Mouse (Mus musculus) adrenal gland, postnatal 25 days (tissue): ENCODE results near the gene Hist1h4b. TPM values are rescaled to one million over a fixed set of nuclear protein-coding genes. Genes with fewer than 3 reads are reported as not detected.
"Not testable (repeated sequence)": the region's sequence is repeated elsewhere in the genome, so short reads cannot be mapped to it uniquely, and the experiment has no call there.

Experiments used
- DNase-seq: peaks from one replicate; pipeline ENCODE4 v3.0.0; 2021; ENCODE audit warnings: mixed read lengths
- total RNA-seq: library from RNA; stranded (reverse); gene quantifications from 2 replicates; pipeline ENCODE4 v1.2.3, GENCODE M21; 2021

Hist1h4b gene
- total RNA-seq, 1 experiment from 2014 or later = 163 TPM

DNA sequence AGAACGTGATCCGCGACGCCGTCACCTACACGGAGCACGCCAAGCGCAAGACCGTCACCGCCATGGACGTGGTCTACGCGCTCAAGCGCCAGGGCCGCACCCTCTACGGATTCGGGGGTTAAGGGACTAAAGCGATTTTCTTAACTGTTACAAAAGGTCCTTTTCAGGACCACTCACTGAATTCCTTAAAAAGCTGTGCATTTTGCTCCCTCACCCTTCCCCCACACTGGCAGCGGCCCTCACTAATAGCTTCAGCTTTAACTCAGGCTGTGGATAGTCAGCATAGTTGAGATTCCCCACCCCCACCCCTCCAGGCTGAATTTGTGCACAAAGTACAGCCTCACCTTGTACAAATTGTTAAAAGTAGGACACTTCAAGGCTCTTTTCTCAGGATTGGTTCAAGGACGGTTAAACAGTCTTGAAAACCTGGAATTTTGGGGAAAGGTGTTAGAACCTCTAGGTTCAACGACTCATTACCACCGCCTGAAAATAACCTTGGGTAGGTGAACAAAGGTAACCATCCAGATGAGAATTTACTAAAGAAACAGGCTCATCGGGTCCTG, 479 bp downstream of the Hist1h4b start:
- DNase-seq = no peak

DNA sequence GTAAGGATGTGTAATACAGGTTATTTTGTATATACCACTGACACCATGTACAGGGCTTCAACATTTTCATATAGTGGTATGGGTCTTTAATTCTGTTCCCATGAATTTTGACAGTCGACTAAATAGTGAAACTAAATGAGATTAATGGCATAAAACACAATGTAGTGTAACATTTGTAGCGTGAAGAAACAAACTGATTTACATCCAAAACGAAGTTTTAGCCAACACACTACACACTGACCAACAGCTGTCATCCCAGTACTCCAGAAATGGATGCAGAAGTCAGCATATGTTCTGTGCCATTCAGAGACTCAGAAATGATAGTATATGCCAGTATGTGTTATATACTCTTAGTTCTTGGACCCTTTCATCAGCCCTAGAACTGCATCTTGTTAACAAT, 1.1 kb downstream of the Hist1h4b start:
- no peak for DNase-seq

DNA sequence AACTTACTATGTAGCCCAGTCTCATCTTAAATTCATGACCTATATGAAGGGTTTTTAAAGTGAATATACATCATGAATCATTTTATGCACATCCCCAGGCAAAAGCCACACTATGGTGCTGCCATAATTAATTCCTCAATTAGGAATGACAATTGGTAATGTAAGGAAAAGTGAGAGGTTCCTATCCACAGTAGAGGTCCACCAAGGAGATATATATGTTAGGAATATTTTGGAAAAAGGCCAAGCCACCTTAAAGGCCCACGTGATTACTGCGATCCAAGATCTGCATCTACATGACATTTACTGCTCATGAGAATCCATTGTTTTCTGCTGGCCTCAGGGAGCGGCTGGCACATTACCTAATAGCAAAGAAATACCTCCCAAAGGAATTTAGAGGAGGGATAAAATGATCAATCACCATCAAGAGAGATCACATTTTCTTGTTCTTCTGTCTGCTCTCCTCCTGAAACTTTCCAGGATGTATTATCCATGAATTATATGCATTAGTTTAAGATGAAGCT, 2.5 kb downstream of the Hist1h4b start:
- DNase-seq = no peak

DNA sequence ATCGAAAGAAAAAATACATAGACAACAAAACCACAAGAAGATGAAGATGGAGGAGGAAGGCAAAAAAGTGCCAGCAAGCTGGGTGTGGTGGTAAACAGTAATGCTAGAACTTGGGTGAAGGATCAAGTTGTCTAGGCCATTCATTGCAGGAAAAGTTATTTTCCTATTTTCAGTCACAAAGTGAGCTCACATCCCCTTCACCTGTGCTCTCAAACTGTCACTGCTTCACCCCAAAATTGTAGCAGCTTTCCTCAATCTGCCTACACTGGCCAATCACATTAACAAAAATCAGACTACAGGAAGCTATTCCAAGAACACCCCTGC, 3.1 kb downstream of the Hist1h4b start:
- DNase-seq = no peak

DNA sequence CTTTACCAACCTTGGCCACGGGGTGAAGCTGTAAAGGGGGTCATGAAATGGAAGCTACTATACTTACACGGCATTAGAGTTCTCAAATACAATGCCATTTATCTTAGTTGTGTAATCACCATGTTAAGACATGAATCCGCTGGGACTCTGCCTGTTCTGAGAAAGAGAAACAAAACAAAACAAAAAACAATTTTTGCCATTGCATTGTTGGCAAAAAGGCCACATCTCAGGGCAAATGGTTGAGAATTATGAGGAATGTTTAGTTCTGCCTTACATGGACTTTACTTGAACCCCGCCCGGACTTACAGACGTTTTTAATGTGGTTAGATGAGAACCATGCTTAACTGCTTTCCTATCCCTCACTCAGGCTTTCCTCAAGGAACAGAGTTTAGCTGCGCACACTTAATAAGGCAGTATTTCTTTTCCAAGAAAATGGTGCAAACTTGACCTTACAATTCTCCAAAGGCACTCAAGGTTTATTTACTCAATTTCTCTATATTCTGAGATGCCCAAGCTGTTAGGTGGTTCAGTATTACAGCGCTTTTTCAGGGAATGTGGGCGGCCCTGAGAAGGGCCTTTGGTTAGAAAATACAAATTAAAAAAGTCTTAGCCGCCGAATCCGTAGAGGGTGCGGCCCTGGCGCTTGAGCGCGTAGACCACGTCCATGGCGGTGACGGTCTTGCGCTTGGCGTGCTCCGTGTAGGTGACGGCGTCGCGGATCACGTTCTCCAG, 3.6 kb downstream of the Hist1h4b start:
- DNase-seq = no peak

DNA sequence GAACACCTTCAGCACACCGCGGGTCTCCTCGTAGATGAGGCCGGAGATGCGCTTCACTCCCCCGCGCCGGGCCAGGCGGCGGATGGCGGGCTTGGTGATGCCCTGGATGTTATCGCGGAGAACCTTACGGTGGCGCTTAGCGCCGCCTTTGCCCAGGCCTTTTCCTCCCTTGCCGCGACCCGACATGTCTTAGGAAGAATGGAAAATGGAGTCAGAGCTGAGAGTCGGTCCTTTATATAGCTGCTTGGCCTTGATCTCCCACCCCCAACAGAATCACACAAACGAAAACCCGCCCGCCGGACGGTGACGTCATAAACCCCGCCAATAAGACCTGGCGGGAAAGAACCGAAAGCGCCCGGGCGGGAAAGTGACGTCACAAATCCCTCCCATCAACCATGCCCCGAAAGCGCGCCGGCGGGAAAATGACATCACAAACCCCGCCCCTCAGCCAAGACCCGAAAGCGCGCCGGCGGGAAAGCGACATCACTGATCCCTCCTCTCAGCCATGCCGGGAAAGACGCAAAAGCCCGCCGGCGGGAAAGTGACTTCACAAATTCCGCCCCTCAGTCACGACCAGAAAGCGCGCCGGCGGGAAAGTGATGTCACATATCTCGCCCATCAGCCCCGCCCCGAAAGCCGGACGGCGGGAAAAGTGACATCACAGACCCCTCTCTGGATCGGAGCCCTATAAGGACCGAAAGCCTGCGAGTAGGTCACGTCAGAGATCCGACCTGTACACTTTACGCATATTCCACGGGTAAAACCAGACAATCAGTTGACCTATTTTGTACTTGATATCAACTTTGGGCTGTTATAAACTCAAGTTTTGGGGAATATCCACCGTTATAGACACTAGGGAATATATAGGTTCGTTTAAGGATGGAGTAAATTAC, 4.4 kb downstream of the Hist1h4b start, which contains the start of gene Hist1h4a:
Gene Hist1h4a, minus strand, starts transcription at position 259 of the 893 bp plus-strand sequence.
- DNase-seq = peak; percentile 98

DNA sequence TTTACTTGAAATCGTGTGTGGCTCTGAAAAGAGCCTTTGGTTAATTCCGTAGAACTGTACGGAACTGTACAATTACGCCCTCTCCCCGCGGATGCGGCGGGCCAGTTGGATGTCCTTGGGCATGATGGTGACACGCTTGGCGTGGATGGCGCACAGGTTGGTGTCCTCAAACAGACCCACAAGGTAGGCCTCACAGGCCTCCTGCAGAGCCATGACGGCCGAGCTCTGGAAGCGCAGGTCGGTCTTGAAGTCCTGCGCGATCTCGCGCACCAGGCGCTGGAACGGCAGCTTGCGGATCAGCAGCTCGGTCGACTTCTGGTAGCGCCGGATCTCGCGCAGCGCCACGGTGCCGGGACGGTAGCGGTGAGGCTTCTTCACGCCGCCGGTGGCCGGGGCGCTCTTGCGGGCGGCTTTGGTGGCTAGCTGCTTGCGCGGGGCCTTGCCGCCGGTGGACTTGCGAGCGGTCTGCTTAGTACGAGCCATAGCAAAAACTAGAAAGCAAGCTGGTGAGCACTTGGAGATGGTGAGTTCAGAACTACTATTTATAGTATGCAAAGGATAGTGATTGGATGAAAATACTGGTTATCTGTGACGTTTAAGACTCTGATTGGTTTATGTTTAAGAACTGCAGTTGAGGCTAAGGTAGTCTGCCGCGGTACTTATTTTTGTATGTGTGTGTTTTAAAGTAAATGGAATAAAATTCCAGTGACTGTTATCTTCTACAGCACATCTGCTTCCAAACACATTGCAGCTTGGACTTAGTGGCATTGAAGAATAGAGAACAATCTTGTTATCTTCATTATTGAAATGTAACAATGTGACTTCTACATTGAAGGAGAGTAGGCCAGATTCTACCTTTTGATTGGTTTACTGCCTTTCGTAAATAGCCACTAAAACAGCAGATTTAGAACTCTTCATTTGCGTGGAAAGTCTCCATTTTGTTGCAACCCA, 5.3 kb downstream of the Hist1h4b start, which contains the start of gene Hist1h3a:
Gene Hist1h3a, minus strand, starts transcription at position 516 of the 951 bp plus-strand sequence.
- peak; percentile 47 for DNase-seq

DNA sequence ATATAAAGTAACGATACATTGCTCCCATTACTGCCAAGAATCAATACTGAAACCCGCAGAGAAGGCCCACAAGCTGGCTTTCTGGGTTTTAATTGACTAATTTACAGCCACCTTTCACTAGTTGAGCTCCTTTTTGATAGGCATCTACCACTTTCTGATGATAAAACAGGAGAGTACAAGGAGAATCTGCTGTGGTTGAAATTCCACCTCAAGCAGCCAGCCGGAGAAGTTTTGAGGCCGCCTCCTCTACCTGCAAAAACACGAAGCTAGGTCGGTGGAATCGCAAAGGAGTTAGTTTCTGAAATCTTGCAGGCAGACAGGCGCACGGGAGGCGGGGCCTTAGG, 6.4 kb downstream of the Hist1h4b start:
- DNase-seq = no peak

DNA sequence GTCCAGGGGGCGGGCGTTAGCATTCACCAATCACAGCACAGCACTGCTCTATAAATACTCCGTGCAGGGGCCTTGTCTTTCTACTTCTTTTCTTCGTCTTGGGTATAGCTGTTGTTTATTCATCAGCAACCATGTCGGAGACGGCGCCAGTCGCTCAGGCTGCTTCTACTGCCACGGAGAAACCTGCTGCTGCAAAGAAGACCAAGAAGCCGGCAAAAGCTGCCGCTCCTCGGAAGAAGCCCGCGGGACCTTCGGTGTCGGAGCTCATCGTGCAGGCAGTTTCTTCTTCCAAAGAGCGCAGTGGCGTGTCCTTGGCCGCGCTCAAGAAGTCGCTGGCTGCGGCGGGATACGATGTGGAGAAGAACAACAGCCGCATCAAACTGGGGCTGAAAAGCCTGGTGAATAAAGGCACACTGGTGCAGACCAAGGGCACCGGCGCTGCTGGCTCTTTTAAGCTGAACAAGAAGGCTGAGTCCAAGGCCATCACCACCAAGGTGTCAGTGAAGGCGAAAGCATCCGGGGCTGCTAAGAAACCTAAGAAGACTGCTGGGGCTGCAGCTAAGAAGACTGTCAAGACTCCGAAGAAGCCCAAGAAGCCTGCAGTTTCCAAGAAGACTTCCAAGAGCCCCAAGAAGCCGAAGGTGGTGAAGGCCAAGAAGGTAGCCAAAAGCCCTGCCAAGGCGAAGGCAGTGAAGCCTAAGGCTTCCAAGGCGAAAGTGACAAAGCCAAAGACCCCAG, 6.9 kb downstream of the Hist1h4b start, which contains the start of gene Hist1h1a:
Gene Hist1h1a, plus strand, starts transcription at position 81 of the 738 bp plus-strand sequence.
- DNase-seq = peak; percentile 81

DNA sequence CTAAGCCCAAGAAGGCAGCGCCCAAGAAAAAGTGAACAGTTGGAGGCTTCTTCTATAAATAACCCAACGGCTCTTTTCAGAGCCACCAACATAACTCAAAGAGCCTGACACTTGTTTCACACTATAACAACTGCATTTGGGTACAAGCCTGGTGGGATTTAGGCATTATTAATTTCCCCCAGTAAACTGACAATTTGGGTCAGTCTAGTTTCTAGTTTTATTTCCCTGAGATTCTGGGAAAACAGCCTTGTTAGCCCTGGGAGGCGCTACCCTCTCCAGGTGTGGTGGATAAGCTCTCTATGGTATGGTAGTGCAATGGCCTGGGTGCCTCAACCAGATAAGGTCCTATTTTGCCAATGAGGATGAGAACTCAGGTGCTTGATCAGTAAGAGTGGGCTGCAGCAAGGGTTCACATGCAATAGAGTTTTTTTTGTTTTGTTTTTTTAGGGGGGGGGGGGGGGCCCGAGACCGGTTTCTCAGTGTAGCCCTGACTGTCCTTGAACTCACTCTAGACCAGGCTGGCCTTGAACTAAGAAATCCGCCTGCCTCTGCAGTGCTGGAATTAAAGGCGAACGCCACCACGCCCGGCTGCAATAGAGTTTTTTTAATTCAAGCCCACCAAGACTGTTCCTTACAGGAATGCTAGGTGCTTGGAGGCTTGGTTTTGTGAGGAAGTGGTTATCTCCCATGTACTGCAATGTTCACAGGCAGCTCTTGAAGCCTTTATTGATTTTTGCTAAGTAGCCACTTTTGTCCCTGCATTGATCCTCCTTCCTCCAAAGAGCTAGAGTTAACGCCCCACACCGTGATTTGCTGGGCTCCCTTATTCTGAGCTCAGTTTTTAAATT, 7.7 kb downstream of the Hist1h4b start:
- DNase-seq = no peak

DNA sequence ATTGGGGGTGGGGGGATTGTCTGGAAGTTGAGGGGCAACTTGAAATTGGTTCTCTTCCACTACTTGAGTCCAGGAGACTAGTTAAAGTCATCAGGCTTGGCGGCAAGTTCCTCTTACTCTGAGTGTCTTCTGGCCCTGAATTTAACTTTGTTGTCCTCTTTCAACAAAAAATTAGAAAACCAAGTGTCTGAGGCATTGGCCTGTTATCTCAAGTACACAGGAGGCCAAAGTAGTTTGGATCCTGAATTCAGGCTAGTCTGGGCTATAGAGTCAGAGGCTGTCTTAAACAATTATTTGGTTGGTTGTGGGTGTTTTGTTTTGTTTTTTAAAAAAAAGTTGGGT, 8.3 kb downstream of the Hist1h4b start:
- no peak for DNase-seq

DNA sequence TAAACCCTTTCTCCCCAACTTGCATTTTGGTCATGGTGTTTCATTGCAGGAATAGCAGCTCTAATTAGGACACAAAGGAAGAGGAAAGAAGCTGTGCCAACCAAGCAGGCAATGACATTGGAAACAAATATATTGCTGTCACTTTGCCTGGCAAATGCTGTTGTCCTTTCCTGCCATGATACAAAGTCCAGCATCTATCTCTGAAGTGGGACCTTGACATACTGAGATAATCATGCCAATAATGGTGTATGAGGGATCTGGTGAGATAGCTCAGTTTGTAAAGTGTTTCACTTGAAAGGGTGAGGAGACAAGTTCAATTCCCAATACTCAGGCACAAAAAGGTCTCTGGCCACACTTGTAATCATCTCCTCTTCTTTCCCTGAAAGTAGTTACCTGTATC, 10.0 kb downstream of the Hist1h4b start:
- DNase-seq = no peak

DNA sequence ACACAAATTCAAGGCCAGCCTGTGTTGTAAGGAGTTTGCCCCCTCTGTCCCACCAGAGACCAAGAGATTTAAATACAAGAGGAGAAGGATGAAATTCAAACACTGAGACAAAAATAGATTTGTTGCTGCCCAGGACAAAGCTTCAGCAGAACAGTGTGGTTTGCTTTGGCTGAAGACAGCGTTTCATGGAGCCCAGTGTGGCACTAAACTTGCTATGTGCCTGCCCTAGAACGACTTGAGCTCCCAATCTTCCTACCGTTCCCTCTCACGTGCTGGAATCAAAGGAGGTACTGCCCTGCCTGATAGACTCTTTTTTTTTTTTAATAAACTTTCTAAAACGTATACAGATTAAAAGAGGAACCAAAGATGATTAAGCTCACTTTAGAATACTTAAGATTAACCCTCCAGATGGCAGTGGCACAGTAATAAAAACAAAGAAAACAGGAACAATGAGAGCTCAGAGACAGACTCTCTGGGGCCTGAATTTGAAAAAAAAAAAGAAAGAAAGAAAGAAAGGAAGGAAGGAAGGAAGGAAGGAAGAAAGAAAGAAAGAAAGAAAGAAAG, 12.1 kb downstream of the Hist1h4b start:
- DNase-seq = no peak

DNA sequence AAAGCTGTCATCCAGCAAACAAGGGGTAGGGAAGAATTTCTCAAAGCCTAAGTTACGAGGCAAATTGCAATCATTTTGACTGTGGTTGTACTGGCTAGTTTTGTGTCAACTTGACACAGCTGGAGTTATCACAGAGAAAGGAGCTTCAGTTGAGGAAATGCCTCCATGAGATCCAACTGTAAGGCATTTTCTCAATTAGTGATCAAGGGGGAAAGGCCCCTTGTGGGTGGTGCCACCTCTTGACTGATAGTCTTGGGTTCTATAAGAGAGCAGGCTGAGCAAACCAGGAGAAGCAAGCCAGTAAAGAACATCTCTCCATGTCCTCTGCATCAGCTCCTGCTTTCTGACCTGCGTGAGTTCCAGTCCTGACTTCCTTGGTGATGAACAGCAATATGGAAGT, 12.8 kb downstream of the Hist1h4b start, which contains the start of gene Trim38:
Gene Trim38, plus strand, starts transcription at position 301 of the 400 bp plus-strand sequence.
- DNase-seq = not testable (repeated sequence)

DNA sequence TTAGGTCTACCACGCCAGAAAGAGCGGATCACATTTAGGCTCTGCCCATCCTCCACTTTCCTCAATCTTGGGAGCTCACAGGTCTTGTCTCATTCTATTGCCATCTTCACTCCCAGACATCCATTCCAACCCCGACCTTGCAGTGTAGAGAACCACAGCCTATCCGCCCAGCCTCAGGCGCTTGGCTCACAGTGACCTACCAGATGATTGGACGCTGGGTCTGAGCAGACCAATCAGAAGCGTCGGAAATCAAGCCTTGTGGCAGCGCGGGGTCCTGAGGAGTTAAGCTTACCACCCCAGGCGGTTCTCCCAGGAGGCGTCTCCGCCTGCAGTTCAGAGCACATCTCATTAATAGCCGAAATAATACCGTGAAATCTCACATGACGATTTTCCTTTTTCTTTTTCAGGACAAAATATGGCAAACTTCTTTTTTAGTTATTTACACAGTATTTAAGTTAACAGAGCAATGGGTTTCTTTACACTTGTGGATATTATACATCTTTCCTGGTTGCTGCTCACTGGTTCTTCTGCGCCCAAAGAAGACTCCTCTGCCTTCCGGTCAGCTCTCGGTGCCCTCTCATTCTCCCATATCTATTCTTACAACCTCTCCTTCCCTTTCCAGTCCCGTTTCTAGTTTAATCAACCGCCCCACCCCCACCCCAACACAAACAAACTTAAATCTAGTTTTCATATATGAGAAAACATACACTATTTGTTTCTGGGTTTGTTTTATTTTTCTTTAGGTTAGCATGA, 15.9 kb downstream of the Hist1h4b start:
- DNase-seq = peak; percentile 31

DNA sequence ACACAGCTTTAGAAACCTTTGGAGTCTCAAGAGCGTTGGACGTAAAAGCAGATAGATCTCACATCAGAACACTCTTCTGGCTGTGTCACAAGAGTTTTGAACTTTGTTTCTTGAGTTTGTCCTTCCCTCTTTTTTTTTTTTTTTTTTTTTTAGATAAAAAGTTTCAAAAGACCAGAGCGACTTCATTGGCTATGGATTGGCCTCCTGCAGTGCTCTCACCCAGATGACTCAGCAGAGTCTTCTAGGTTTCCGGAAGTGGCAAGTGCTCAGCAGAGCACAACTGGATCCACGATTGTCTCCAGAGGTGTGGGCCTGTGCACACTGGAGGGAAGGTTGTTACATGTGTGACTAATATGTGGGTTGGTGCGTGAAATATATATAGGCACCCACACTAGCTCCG, 21.5 kb downstream of the Hist1h4b start:
- DNase-seq = no peak

DNA sequence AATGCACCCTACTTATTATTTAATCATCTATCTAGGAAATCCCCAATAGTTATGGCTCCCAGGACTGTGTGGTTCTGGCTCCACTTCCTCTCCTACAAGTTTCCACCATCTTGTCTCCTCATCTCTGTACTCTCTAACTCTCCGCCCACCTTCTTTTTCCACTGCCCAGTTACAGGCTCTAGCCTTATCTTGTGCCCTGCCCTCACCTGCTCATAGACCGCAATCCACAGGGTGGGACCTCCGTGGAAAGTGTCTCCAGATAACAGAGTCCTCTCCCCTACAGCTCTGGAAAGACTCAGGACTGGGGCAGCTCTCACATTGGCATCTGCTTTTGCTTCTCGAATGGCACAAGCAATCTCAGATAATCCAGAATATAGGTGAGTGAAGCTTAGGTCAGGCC, 22.2 kb downstream of the Hist1h4b start:
- no peak for DNase-seq

DNA sequence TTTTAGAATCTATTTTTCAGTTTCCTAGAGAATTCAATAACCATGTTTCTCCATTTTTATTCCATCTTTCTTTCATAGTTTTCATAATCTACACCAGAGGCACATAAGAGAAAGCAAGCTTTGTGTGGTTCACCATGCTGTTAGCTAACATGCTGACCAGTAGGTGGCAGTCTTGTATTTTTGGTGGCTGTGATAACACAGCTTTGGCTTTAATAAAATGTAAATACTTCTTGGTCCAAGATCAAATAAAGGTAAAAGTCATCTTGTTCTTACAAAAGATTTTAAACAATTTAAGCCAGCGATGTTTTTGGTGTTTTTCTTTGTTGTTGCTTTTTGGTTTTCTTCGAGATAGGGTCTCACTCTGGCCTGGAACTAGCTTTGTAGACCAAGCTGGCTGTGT, 35.7 kb downstream of the Hist1h4b start:
- peak; percentile 21 for DNase-seq

DNA sequence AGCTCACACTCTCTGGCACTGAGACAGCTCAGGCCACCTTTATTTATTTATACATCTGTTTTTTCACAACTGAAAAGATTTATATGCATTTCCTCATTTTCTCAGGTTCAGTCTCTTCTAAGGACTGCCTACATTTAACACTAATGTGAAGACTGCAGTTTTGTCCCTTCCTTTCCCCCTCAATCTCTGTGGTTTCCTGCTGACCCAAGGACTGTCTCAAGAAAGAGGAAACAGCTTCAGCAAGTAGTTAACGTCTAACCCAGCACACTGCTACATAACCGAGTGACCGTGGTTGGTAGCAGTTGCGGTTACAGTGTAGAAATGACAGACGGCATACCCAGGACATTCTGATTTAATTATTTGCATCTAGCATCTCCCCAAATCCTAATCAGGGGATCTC, 42.6 kb downstream of the Hist1h4b start:
- no peak for DNase-seq
